Mouse (Mus musculus) brain, adult 2 months (tissue): Measurements from ENCODE around the gene Map6d1.
A peak's percentile ranks its signal among the peaks of the same experiment; 100 is the strongest.

Experiments
- DNase-seq: peaks from one replicate; pipeline ENCODE4 v3.0.0; 2011; ENCODE audit warnings: low read depth, low spot score

Map6d1 gene

DNA sequence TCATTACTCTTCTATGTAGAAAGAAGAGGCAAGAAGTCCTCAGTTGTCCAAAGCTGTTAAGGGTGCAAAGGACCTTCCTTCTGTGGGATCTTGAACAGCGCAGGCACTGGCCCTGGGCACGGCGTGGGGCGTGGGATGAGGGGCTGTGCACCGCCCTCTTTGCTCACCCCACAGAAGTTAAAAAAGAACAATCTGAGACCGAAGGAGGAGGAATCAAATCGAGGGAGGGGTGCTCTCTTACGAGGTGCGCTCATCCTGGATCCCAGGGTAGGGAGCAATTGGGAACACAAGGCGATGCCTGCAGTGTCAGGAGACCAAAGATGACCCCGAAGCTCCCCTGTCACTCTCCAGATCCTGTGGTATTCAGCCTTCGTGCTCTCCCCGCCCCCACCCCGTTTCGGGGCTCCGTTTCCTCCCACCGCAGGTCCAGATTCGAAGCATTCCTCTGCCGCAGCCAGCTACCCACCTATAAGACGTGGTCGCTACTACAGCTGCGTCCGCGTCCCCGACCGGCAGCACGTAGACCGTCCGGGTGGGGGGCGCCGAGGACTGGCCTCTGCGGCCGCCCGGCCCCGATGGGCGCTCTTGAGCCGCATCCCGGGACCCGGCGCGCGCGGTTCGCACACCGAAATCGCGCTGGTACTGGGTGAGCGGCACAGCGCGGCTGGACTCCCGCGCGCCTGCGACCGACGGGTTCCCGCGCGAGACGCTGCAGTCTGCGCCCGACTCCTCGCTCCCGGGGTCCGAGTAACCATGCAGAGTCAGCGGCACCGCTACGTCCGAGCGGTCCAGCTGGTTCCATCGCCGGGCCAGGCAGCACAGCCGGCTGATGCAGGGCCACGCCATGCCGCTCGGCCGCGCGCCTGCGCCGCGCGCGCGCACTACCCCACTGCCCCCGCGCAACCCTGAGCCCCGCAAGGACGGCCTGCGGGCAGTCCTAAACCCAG is at the start of gene Map6d1:
TSS of gene Map6d1 (minus strand) at position 891 of the 947 bp plus-strand sequence.
- peak; percentile 91 for DNase-seq

DNA sequence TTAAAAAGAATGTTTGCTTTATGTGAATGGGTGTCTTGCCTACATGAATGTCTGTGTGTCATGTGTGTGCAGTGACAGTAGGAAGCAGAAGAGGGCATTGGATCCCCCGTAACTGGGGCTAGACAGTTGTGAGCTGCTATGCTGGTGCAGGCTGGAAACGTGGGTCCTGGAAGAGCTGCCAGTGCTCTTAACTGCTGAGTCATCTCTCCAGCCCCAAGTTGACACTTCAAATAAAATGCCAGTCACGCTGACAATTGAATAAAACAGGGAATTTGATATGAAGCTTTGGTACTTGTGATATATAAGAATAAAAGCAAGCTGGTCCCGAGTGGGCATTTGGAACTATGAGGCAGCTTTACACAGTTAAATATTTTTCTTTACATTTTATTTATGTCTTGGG is 39.1 kb upstream of the Map6d1 start:
- DNase-seq, result peak; percentile 58

GRCm38 (mm10) chr16:20279395-20279794 is 38.2 kb upstream of the Map6d1 start:
- no peak for DNase-seq

DNA sequence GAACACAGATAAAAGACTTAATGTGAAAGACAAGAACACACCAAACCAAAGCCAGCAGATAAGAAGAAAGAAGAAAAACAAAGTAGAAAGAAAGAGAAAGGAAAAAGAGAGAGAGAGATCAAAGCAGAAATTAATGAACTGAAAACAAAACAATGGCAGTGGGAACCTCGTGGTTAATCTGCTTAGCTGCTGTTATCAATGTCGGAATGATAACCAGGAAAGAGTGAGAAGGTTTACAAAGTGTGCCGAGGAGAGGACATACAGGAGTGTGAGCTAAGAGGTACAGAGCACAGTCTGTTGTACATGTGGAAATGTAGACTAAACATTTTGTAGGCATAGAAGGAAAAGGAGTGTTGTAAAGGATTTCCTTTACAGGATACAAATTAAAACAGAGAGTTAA is 31.8 kb upstream of the Map6d1 start:
- no peak for DNase-seq

- no peak for DNase-seq
Measured at GRCm38 (mm10) chr16:20271339-20271738, 30.2 kb upstream of the Map6d1 start.

GRCm38 (mm10) chr16:20265089-20265488 is 23.9 kb upstream of the Map6d1 start:
- no peak for DNase-seq

GRCm38 (mm10) chr16:20257926-20258325 is 16.8 kb upstream of the Map6d1 start:
- DNase-seq, result no peak

- peak; percentile 78 for DNase-seq
Measured at GRCm38 (mm10) chr16:20248442-20249174, 7.5 kb upstream of the Map6d1 start.

DNA sequence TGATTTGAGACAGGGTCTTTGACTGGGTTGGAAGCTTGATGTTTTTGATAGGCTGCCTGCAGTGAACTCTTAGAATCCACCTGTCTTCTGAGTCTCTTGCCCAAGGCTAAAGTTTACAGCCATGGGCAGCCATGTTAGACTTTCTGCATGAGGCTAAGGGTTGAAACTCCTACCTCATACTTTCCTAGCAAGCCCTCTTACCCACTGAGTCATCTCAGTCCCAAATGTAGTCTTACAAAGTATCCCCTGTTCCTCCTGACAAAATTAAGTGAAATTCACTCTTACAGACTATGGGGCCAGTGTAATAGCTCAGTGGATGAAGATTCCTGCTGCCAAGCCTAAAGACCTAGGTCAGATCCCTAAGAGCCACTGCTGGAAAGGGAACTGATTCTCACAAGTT is 5.9 kb upstream of the Map6d1 start:
- no peak for DNase-seq

DNA sequence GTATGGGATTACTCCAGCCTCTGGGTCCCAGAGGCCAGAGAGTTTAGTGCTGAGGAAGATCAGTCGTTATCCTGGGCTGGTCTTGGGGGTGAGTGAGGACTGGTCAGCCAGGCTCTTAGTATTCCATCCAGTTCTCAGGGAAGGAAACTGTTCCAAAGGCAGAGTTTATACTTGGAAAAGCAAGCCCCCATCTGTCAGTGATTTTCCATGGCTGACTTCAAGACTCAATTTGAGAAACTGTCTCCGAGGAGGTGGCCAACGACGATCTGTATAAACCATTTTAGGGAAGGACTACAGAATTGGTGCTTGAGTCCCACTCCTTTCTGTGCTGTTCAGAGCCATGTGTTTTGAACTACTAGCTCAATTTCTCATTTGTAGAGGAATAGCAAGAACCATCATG is 2.5 kb downstream of the Map6d1 start:
- DNase-seq, result peak; percentile 73

GRCm38 (mm10) chr16:20237426-20237825 is 3.7 kb downstream of the Map6d1 start:
- peak; percentile 96 for DNase-seq

DNA sequence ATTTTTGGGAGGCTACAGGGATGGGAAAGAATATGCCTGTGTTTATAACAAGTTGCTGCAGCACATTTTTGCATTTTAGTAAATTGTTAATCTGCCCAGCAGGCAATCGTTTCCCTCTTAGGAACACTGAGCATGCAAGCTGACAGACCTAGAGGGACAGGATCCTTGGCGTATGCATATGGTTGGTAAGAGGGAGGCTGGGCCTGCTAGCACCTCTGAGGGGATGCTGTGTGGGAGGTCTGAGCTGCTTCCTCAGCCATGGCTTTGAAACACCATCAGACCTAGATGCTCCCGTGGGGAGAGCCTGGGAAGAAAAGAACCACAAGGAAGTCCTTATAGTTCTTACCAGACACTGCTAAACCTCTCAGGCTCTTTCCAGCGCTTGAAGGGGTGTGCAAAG is 6.8 kb downstream of the Map6d1 start:
- DNase-seq, result peak; percentile 68

GRCm38 (mm10) chr16:20228167-20228566 is 13.0 kb downstream of the Map6d1 start:
- peak; percentile 52 for DNase-seq

DNA sequence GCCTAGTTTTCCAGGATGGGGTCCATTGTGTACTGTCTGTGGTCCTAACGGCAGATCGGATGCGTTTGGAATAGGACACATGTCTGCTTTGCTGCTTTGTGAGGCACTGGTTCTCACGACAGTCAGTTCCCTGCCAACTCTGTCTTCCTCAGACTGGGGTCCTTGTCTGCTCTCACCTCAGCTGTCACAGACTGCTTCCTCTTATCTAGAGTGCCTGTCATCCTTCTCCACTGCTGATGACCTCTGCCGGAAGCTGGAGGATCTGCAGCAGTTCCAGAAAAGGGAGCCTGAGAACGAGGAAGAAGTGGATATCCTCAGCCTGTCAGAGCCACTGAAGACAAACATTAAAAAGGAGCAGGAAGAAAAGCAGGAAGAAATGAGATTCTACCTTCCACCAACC is 13.7 kb downstream of the Map6d1 start:
- peak; percentile 62 for DNase-seq

DNA sequence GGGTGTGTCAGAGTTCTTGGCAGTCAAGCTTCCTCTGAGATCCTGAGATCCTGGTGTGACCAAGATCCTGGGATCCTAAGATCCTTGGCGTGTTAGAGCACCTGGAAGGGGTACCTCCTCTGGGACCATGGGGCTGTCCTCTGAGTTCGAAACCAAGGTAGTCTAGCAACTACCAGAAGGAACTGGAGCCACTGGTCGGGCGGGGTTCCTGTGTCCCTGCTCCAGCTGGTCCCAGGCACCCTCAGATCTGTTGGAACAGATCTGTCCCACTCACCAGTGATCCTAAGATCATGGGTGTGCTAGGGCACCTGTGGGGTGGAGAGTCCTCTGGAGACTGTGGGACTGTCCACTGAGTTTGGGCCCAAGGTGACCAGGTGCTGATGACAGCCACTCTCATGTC is 14.5 kb downstream of the Map6d1 start:
- DNase-seq, result no peak

DNA sequence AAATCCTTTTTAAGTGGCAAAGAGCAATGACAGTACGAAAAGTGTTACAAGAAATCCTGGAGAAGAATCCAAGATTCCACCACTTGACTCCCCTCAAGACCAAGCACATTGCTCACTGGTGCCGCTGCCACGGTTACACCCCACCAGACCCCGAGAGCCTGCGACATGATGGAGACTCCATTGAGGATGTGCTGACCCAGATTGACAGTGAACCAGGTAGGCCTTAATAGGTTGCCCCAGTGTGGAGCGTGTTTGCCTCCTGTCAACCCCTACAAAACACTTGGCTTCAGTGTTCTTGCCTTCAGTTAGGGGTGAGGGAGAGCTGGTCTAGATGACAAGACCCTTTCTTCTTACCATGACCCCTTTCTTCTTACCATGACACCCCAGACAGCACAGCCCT is 18.4 kb downstream of the Map6d1 start:
- no peak for DNase-seq

DNA sequence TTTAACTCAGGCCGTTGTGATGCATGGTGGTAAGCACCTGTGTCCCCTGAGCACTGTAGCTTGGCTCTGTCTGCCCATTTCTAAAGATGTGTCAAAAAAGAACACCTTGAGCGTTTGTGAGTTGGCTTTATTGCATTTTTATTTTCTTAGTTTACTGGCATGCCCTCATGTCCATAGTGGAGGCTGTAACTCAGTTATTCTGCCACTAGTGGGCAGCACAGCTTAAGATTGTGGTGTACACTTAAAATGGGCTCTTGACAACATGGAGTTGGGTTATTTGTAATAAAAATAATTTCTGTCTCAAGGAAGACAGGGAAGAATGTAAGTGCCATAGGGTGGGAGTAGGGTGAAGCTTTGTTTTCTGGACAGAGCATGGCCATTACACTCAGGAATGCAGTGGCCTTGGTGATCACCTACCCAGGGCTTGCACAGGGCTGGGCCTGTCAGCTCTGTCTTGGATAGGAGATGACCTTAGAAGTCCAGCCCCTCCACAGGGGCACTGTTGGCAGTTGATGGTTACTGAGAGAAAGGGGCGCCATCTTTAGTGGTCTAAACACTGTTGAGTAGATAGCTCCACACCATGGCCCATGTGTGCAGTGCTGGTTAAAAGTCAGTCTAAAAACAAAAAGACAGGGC is 27.4 kb downstream of the Map6d1 start:
- peak; percentile 84 for DNase-seq

DNA sequence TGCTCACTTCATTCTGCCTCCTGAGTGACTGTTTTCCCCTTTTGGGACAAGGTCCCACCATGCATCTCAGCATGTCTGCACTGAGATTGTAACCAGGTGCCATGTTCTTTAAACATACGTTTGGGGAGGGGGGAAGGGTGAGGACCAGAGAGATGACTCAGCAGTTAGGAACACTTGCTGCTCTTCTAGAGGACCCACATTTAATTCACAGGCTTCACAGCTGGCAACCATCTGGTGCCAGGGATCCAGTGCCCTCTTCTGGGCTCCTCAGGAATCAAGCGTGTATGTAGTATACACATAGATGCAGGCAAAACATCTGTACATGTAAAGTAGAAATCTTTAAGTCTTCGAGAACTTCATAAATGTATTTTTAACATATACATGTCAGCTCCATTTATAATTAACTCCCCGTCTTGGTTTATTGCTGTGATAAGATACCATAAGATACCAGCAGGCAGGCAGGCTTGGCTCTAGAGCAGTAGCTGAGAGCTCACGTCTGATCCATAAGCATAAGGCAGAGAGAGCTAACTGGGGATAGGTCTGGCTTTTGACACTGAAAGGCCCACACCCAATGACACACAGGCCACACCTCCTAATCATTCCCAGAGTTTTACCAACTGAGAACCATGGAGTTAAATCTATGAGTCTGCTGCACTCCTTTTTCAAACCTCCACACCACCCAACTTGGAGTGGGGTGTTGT is 41.5 kb downstream of the Map6d1 start:
- peak; percentile 29 for DNase-seq

- peak; percentile 67 for DNase-seq
Measured at GRCm38 (mm10) chr16:20196962-20197361, 44.2 kb downstream of the Map6d1 start.

- DNase-seq, result peak; percentile 53
Measured at GRCm38 (mm10) chr16:20195546-20195945, 45.6 kb downstream of the Map6d1 start.

- no peak for DNase-seq
Measured at GRCm38 (mm10) chr16:20192043-20192442, 49.1 kb downstream of the Map6d1 start.
